Mouse (Mus musculus) lung, adult 2 months (tissue): ENCODE data around the gene Kalrn. TPM values are rescaled to one million over a fixed set of nuclear protein-coding genes. Genes with fewer than 3 reads are reported as not detected.
A peak's percentile ranks its signal among the peaks of the same experiment; 100 is the strongest.

ENCODE experiments used
- DNase-seq: peaks from one replicate; pipeline ENCODE4 v3.0.0; 2022
- H3K4me1 ChIP-seq: fragments of 200-500 bp; 2 replicates; pipeline ENCODE4 v1.6.1; 2011; ENCODE audit warnings: low read length; ENCODE audit not compliant: control insufficient read depth, insufficient read depth
- H3K4me3 ChIP-seq: fragments of 200-500 bp; replicated peaks from 2 replicates; pipeline ENCODE3; 2011; ENCODE audit warnings: low read depth, mild to moderate bottlenecking, control low read depth, low read length; ENCODE audit errors: extremely low read depth
- CTCF ChIP-seq: fragments of 200-500 bp; IDR thresholded peaks from 2 replicates; pipeline ENCODE4 v1.5.1; 2011; ENCODE audit warnings: mild to moderate bottlenecking, low read length, control low read depth; ENCODE audit not compliant: insufficient read depth
- POLR2A ChIP-seq: fragments of 200-500 bp; IDR thresholded peaks from 2 replicates; pipeline ENCODE4 v1.6.1; 2011; ENCODE audit warnings: low read depth, mild to moderate bottlenecking, control low read depth, low read length, borderline replicate concordance; ENCODE audit errors: extremely low read depth
- WGBS: fragments of 180-500 bp; shearing (Covaris S2); methylation state at CpG from one replicate; pipeline ENCODE4 v1.1.7; 2018; 5-methylcytosine and 5-hydroxymethylcytosine counted together
- polyA plus RNA-seq: library from polyadenylated mRNA; depleted of rRNA; stranded (reverse); fragments of >200 nt; gene quantifications from 2 replicates; pipeline ENCODE4 v1.2.3, GENCODE M21; 2012

Kalrn gene
- polyA plus RNA-seq, 1 experiment, result 11.8 TPM

- Histone ChIP-seq H3K4me1 (peaks cover 3% of the 10 kb centered on the region; the same call in 1 of the 2 replicates), H3K4me3 (no peak overlapping the region)
- 86% methylated on average over 9 of the region's 9 CpGs for WGBS
- no peak for TF ChIP-seq CTCF
- no peak for TF ChIP-seq POLR2A
- DNase-seq, result no peak
These were observed 450.8 kb downstream of the Kalrn start for GRCm38 (mm10) chr16:34122486-34122885.

- 75% methylated on average over 7 of the region's 7 CpGs for WGBS
- TF ChIP-seq POLR2A, result no peak
- TF ChIP-seq CTCF, result no peak
- H3K4me3 ChIP-seq, result no peak overlapping the region
- H3K4me1 ChIP-seq, result peaks cover 3% of the 10 kb centered on the region; the same call in 1 of the 2 replicates
- DNase-seq, result no peak
These were observed 452.0 kb downstream of the Kalrn start for GRCm38 (mm10) chr16:34121288-34121687.

GRCm38 (mm10) chr16:34120801-34121201 lies 452.5 kb downstream of the Kalrn start:
- DNase-seq, result no peak
- H3K4me1 ChIP-seq, result peaks cover 2% of the 10 kb centered on the region; the same call in 1 of the 2 replicates
- TF ChIP-seq CTCF (no peak), POLR2A (no peak)
- H3K4me3 ChIP-seq, result no peak overlapping the region
- 36% methylated on average over 9 of the region's 9 CpGs for WGBS

GRCm38 (mm10) chr16:34119844-34120243 lies 453.5 kb downstream of the Kalrn start:
- no peak for DNase-seq
- TF ChIP-seq POLR2A (no peak), CTCF (no peak)
- Histone ChIP-seq H3K4me3 (no peak overlapping the region), H3K4me1 (no peaks in the 10 kb centered on the region)
- WGBS, result 80% methylated on average over 7 of the region's 7 CpGs

- no peak for DNase-seq
- no peaks in the 10 kb centered on the region for H3K4me1 ChIP-seq
- no peak overlapping the region for H3K4me3 ChIP-seq
- TF ChIP-seq CTCF (peak; percentile 32; the same call in 1 of the 2 replicates), POLR2A (no peak)
- WGBS, result 41% methylated on average over 2 of the region's 2 CpGs
These were observed 454.0 kb downstream of the Kalrn start for GRCm38 (mm10) chr16:34119370-34119769.

GRCm38 (mm10) chr16:34114665-34115064 lies 458.7 kb downstream of the Kalrn start:
- no peak for TF ChIP-seq POLR2A
- peak; percentile 95 for TF ChIP-seq CTCF
- peak; percentile 48 for DNase-seq
- 9% methylated on average over 3 of the region's 3 CpGs for WGBS
- Histone ChIP-seq H3K4me3 (no peak overlapping the region), H3K4me1 (no peaks in the 10 kb centered on the region)

- WGBS, result 94% methylated on average over 9 of the region's 9 CpGs
- DNase-seq, result no peak
- Histone ChIP-seq H3K4me1 (no peaks in the 10 kb centered on the region), H3K4me3 (no peak overlapping the region)
- no peak for TF ChIP-seq POLR2A
- TF ChIP-seq CTCF, result no peak
These were observed 460.2 kb downstream of the Kalrn start for GRCm38 (mm10) chr16:34113150-34113549.

- DNase-seq, result peak; percentile 22
- no peak overlapping the region for H3K4me3 ChIP-seq
- WGBS, result 29% methylated on average over 5 of the region's 5 CpGs
- H3K4me1 ChIP-seq, result no peaks in the 10 kb centered on the region
- no peak for TF ChIP-seq POLR2A
- TF ChIP-seq CTCF, result peak; percentile 27; the same call in 1 of the 2 replicates
These were observed 460.8 kb downstream of the Kalrn start for GRCm38 (mm10) chr16:34112490-34112889.

- 79% methylated on average over 7 of the region's 7 CpGs for WGBS
- no peak for TF ChIP-seq POLR2A
- no peak for TF ChIP-seq CTCF
- no peak for DNase-seq
- no peak overlapping the region for H3K4me3 ChIP-seq
- H3K4me1 ChIP-seq, result no peaks in the 10 kb centered on the region
These were observed 462.3 kb downstream of the Kalrn start for GRCm38 (mm10) chr16:34110840-34111625.

GRCm38 (mm10) chr16:34104427-34104826 lies 468.9 kb downstream of the Kalrn start:
- no peaks in the 10 kb centered on the region for H3K4me1 ChIP-seq
- H3K4me3 ChIP-seq, result no peak overlapping the region
- no peak for TF ChIP-seq CTCF
- TF ChIP-seq POLR2A, result no peak
- 96% methylated on average over 6 of the region's 6 CpGs for WGBS
- no peak for DNase-seq
